Mouse (Mus musculus): ENCODE measurements around the gene Nacc1. TPM values are rescaled to one million over a fixed set of nuclear protein-coding genes. Genes with fewer than 3 reads are reported as not detected.

Nacc1 gene
- 10 to 100 TPM; 68.4 to 72.1 TPM for total RNA-seq (2021)

- intact Hi-C loops (cut with DNase I) = no loop called here
- DNase-seq = peak; percentile 89
Measured at GRCm38 (mm10) chr8:84687705-84688100, at the start of gene Nacc1. Nacc1 (minus strand) TSS chr8:84687862.

GRCm38 (mm10) chr8:84736521-84736920 lies 48.9 kb upstream of the Nacc1 start:
- intact Hi-C loops (cut with DNase I) = no loop called here
- DNase-seq = no peak

GRCm38 (mm10) chr8:84735597-84735996 lies 47.9 kb upstream of the Nacc1 start:
- intact Hi-C loops (cut with DNase I) = no loop called here
- no peak for DNase-seq

- intact Hi-C loops (cut with DNase I) = no loop called here
- no peak for DNase-seq
Measured at GRCm38 (mm10) chr8:84734680-84735079, 47.0 kb upstream of the Nacc1 start.

- intact Hi-C loops (cut with DNase I) = no loop called here
- no peak for DNase-seq
Measured at GRCm38 (mm10) chr8:84733959-84734358, 46.3 kb upstream of the Nacc1 start.

- intact Hi-C loops (cut with DNase I) = no loop called here
- no peak for DNase-seq
Measured at GRCm38 (mm10) chr8:84732996-84733395, 45.3 kb upstream of the Nacc1 start.

GRCm38 (mm10) chr8:84732545-84732944 lies 44.9 kb upstream of the Nacc1 start:
- intact Hi-C loops (cut with DNase I) = no loop called here
- DNase-seq = no peak

- intact Hi-C loops (cut with DNase I) = no loop called here
- peak; percentile 73 for DNase-seq
Measured at GRCm38 (mm10) chr8:84731371-84732177, 43.9 kb upstream of the Nacc1 start.

- peak; percentile 53 for DNase-seq
- intact Hi-C loops (cut with DNase I) = no loop called here
Measured at GRCm38 (mm10) chr8:84730541-84731370, 43.1 kb upstream of the Nacc1 start.

- intact Hi-C loops (cut with DNase I) = no loop called here
- DNase-seq = peak; percentile 79
Measured at GRCm38 (mm10) chr8:84729921-84730362, 42.3 kb upstream of the Nacc1 start.

GRCm38 (mm10) chr8:84728474-84728873 lies 40.8 kb upstream of the Nacc1 start:
- peak; percentile 85 for DNase-seq
- intact Hi-C loops (cut with DNase I) = no loop called here

- no peak for DNase-seq
- intact Hi-C loops (cut with DNase I) = no loop called here
Measured at GRCm38 (mm10) chr8:84725941-84726259, 38.2 kb upstream of the Nacc1 start.

- no peak for DNase-seq
- intact Hi-C loops (cut with DNase I) = no loop called here
Measured at GRCm38 (mm10) chr8:84725246-84725940, 37.7 kb upstream of the Nacc1 start.

- no peak for DNase-seq
- intact Hi-C loops (cut with DNase I) = no loop called here
Measured at GRCm38 (mm10) chr8:84724683-84725082, 37.0 kb upstream of the Nacc1 start.

GRCm38 (mm10) chr8:84723571-84723900 lies 35.9 kb upstream of the Nacc1 start:
- intact Hi-C loops (cut with DNase I) = no loop called here
- no peak for DNase-seq

GRCm38 (mm10) chr8:84722850-84723570 lies 35.3 kb upstream of the Nacc1 start, which contains the start of gene G430095P16Rik:
G430095P16Rik (plus strand) TSS chr8:84723007.
- intact Hi-C loops (cut with DNase I) = no loop called here
- DNase-seq = peak; percentile 86

- intact Hi-C loops (cut with DNase I) = no loop called here
- DNase-seq = no peak
Measured at GRCm38 (mm10) chr8:84722530-84722849, 34.8 kb upstream of the Nacc1 start.

GRCm38 (mm10) chr8:84718959-84719690 lies 31.5 kb upstream of the Nacc1 start:
- intact Hi-C loops (cut with DNase I) = no loop called here

GRCm38 (mm10) chr8:84718476-84718875 lies 30.8 kb upstream of the Nacc1 start:
- intact Hi-C loops (cut with DNase I) = no loop called here

More at GRCm38 (mm10) chr8:84718959-84719690, 31.5 kb upstream of the Nacc1 start:
- DNase-seq = no peak

GRCm38 (mm10) chr8:84716790-84717189 lies 29.1 kb upstream of the Nacc1 start:
- no peak for DNase-seq
- intact Hi-C loops (cut with DNase I) = no loop called here

More at GRCm38 (mm10) chr8:84718476-84718875, 30.8 kb upstream of the Nacc1 start:
- no peak for DNase-seq
